12 mouse cellular contexts compared by ENCODE assay signal in genomic region chr2:125355216-125355971, GRCm38 (mm10).
DNase-seq lines count a peak whose midpoint lies in the region; ATAC-seq and TF ChIP-seq lines count a peak whose summit lies in the region.
"Had no signal": no experiment of that assay in that cellular context is flagged by ENCODE, and none has a peak within 500 bp of the region (broad histone marks: within the 10 kb centered on the region; RNA-seq: fewer than 3 reads in every experiment).

No protein-coding gene starts in this region.

- no peak for TF ChIP-seq POLR2A in embryonic fibroblast, embryonic 13.5 days (IDR thresholded peaks at IDR 0.05; ENCODE audit: low read depth, low read length)
- no peak for TF ChIP-seq POLR2A in lung, adult 2 months (IDR thresholded peaks at IDR 0.05; ENCODE audit: borderline replicate concordance, extremely low read depth, low read depth, low read length)

- no peak for TF ChIP-seq CTCF in embryonic fibroblast, embryonic 13.5 days (IDR thresholded peaks at IDR 0.05; ENCODE audit: borderline replicate concordance, insufficient read depth, low read length)
- TF ChIP-seq CTCF in lung, adult 2 months (IDR thresholded peaks at IDR 0.05; ENCODE audit: insufficient read depth, low read length) = no peak

- no peaks in the 10 kb centered on the region for H3K27me3 ChIP-seq in neural tube, embryonic 15.5 days (replicated peaks)
- H3K27me3 ChIP-seq in hindbrain, embryonic 12.5 days = no peaks in the 10 kb centered on the region

- H3K4me1 ChIP-seq in embryonic fibroblast, embryonic 13.5 days (ENCODE audit: control insufficient read depth, insufficient read depth, low read length) = peaks cover 11% of the 10 kb centered on the region
- peaks cover 7% of the 10 kb centered on the region for H3K4me1 ChIP-seq in lung, adult 2 months (ENCODE audit: control insufficient read depth, insufficient read depth, low read length)
- H3K4me1 ChIP-seq in neural tube, embryonic 15.5 days = peaks cover 7% of the 10 kb centered on the region
- H3K4me1 ChIP-seq in hindbrain, embryonic 12.5 days = no peaks in the 10 kb centered on the region

- intact Hi-C loops in gastrocnemius, postnatal 14 days (cut with DNase I; ENCODE audit: low total_unique reads) = no loop called here

- 37% methylated on average over 11 of the region's 11 CpGs for WGBS in lung, adult 2 months
- 77% methylated on average over 11 of the region's 11 CpGs for WGBS in neural tube, embryonic 15.5 days
- WGBS in hindbrain, embryonic 12.5 days = 80% methylated on average over 11 of the region's 11 CpGs

- peak; percentile 36 for DNase-seq in gastrocnemius, adult 18-20 months (ENCODE audit: low spot score)
- no peak for DNase-seq in gastrocnemius, postnatal 14 days
- DNase-seq in 3T3-L1 (ENCODE audit: low read depth, low spot score) = peak; percentile 67
- DNase-seq in lung, adult 2 months = peak; percentile 11
- DNase-seq in spleen, postnatal 14 days (ENCODE audit: low spot score in 2 of 2) = no peak
- DNase-seq: gastrocnemius, postnatal 10 days; midbrain, embryonic 14.5 days; right cerebral cortex, postnatal 14 days had no signal

- no peak overlapping the region for H3K4me2 ChIP-seq in neural tube, embryonic 15.5 days
- no peak overlapping the region for H3K4me2 ChIP-seq in hindbrain, embryonic 12.5 days (replicated peaks)

- H3K36me3 ChIP-seq in neural tube, embryonic 15.5 days = peaks cover 8% of the 10 kb centered on the region; the same call in 1 of the 2 replicates
- H3K36me3 ChIP-seq in hindbrain, embryonic 12.5 days = 0 out of 2 replicates have a peak, but pooled peaks cover 3% of the 10 kb centered on the region

- no peaks in the 10 kb centered on the region for H3K9me3 ChIP-seq in neural tube, embryonic 15.5 days (replicated peaks)
- H3K9me3 ChIP-seq in hindbrain, embryonic 12.5 days (replicated peaks) = no peaks in the 10 kb centered on the region

- H3K4me3 ChIP-seq in embryonic fibroblast, embryonic 13.5 days (ENCODE audit: insufficient read depth, low read length) = no peak overlapping the region
- H3K4me3 ChIP-seq in lung, adult 2 months (replicated peaks; ENCODE audit: extremely low read depth, low read depth, low read length) = no peak overlapping the region
- H3K4me3 ChIP-seq in neural tube, embryonic 15.5 days (replicated peaks) = no peak overlapping the region
- H3K4me3 ChIP-seq in hindbrain, embryonic 12.5 days = no peak overlapping the region
- H3K4me3 ChIP-seq: left cerebral cortex, adult 2 months had no signal

- peak overlapping the region; percentile 100 for H3K27ac ChIP-seq in embryonic fibroblast, embryonic 13.5 days (ENCODE audit: insufficient read depth, low read length)
- H3K27ac ChIP-seq in neural tube, embryonic 15.5 days (replicated peaks) = no peak overlapping the region
- no peak overlapping the region for H3K27ac ChIP-seq in hindbrain, embryonic 12.5 days
- H3K27ac ChIP-seq: left cerebral cortex, adult 2 months had no signal

- H3K9ac ChIP-seq in neural tube, embryonic 15.5 days (replicated peaks) = no peak overlapping the region
- no peak overlapping the region for H3K9ac ChIP-seq in hindbrain, embryonic 12.5 days

- ATAC-seq in neural tube, embryonic 15.5 days (ENCODE audit: low FRiP score) = no peak
- ATAC-seq in hindbrain, embryonic 12.5 days (ENCODE audit: low FRiP score) = no peak

Comparison
In these comparisons a context has a peak if more than half of its experiments do, and no peak if none do; other contexts are left out.
1. DNase-seq: peak in gastrocnemius, adult 18-20 months (single experiment), 3T3-L1 (single experiment) and lung, adult 2 months (single experiment); none in gastrocnemius, postnatal 14 days (single experiment) and spleen, postnatal 14 days (0 of 2).